Mouse (Mus musculus): ENCODE results near the gene 1700123K08Rik.
"Not testable (repeated sequence)": the region's sequence is repeated elsewhere in the genome, so short reads cannot be mapped to it uniquely, and the experiment has no call there.

The 1700123K08Rik gene

DNA sequence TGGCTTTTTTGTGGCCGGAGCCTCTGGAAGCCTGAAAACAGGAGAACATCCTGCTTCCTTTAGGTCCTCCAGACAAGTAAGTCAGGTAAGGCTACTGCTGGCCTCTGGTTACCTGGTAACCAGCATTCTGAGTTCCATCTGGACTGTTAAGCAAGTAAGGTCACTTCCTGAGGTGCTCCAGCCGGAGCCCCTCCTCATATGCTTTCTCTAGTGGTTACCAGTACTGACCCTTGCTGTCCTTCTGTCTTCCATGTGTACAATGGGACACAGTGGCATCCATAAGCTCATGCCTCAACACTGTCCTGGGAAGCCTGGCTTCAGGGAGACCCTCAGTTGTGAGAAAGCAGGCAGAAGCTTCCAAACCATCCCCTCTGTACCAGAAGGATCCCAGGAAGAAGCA is at the start of gene 1700123K08Rik:
Gene 1700123K08Rik (minus strand): TSS at position 101 of the 400 bp plus-strand sequence.
- not testable (repeated sequence) for DNase-seq (ENCODE audit: low spot score)

DNA sequence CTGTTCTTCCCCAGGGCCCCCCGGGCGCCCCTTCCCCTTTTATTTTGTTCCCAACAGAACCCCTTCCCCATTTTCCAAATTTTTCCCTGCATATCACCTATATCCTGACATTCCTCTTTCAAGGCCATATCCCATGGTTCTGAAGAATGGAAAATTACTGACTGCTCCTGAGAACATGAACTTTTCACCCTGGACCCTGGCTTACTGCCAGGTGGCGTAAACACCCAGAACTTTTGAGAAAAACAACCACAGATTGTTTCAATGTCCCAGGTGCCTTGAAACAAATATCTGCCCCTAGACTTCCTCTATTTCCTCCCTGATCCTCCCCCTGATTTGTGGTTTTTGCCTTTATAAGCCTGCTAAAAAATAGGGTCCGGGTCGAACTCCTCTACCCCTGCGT is 22.9 kb upstream of the 1700123K08Rik start:
- DNase-seq (ENCODE audit: low spot score): no peak

DNA sequence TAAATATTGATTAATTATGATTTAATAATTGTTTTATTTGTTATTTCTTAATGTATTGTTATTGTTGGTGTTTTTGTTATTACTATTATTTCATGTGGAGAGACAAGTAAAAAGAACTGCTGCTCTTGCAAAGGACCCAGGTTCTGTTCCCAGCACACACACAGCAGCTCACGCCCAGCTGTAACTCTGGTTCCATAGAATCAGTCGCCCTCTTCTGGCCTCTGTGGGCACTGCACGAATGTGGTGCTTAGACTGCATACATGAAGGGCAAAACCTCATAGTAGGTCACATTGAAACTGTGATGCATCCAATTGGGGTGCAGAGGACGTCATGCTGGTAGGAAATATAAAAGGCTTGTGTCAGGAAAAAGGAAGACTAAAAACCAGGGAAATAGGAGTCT is 7.1 kb upstream of the 1700123K08Rik start:
- peak; percentile 69 for DNase-seq (ENCODE audit: low spot score)

DNA sequence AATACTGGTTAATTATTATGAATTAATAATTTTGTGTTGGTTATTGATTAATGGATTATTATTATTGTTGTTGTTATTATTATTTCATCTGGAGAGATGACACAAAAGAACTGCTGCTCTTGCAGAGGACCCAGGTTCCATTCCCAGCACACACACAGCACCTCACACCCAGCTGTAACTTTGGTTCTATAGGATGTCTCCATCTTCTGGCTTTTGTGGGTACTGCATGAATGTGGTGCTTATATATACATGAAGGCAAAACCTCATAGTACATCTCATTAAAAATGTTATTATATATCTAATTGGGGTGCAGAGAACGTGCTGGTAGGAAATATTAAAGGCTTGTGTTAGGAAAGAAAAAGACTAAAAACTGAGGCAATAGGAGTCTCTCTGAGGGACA is 11.8 kb downstream of the 1700123K08Rik start:
- DNase-seq (ENCODE audit: low spot score): peak; percentile 48

DNA sequence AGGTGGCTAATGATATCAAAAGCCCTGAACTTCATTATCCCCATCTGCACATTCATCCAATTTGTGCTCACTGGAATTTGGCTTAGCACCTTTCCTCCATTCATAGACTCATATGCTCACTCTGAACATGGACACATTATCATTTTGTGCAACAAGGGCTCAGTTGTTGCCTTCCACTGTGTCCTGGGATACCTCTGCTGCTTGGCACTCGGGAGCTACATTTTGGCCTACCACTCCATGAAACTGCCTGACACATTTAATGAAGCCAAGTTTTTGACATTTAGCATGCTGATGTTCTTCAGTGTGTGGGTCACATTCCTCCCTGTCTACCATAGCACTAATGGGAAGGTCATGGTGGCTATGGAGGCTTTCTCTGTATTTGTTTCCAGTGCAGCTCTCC is 32.0 kb downstream of the 1700123K08Rik start:
- DNase-seq (ENCODE audit: low spot score): no peak
